Comparison of ENCODE assay signal across 13 mouse cellular contexts in the genomic region with DNA sequence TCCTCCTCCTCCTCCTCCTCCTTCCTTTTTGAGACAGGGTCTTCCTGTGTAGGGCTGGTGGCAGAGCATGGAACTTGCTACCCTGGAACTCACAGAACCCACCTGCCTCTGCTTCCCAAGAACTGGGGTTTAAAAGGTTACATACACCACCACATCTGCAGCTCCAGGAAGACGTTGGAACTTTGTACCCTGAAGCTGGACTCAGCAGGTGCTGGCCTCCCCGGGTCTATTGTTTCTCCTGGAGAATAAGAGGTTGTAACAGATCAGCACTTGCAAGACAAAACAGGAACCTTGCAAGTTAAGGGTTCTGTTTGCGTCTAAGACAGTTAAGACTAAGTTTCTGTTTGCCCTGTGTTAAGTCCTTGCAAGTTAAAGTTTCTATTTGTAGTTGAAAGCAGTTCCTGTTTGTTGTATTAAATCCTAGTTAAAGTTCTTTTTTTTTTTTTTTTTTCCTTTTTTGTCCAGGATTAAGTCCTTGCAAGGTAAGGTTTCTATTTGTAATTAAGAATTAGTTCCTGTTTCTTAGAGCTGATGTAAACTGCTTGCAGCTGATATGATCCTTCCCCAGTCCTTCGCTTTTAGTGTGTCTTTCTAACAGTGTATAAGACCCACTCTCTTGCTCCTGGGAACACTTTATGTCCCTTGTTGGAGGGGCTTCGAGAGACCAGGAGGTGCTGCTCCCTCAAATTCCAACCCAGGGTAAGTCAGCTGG. TPM values are rescaled to one million over a fixed set of nuclear protein-coding genes. Genes with fewer than 3 reads are reported as not detected.
A peak's percentile ranks its signal among the peaks of the same experiment; 100 is the strongest.
DNase-seq lines count a peak whose midpoint lies in the region; ATAC-seq and TF ChIP-seq lines count a peak whose summit lies in the region.
"Had no signal": no experiment of that assay in that cellular context is flagged by ENCODE, and none has a peak within 500 bp of the region (broad histone marks: within the 10 kb centered on the region; RNA-seq: fewer than 3 reads in every experiment).

No protein-coding gene starts in this region.

- peak; percentile 92 for ATAC-seq in intestine, postnatal 0 days
- ATAC-seq: forebrain, embryonic 14.5 days had no signal

- no peaks in the 10 kb centered on the region for H3K4me1 ChIP-seq in intestine, postnatal 0 days (replicated peaks; ENCODE audit: control insufficient read depth, insufficient read depth, low read length)
- peaks cover 2% of the 10 kb centered on the region; the same call in 1 of the 2 replicates for H3K4me1 ChIP-seq in small intestine, adult 2 months (ENCODE audit: control insufficient read depth, insufficient read depth, insufficient read length, low read length)
- H3K4me1 ChIP-seq in embryonic facial prominence, embryonic 10.5 days = peaks cover 60% of the 10 kb centered on the region

- peak overlapping the region; percentile 42 for H3K27ac ChIP-seq in intestine, postnatal 0 days (ENCODE audit: low read depth, low read length)
- 0 out of 2 replicates have a peak overlapping the region, but pooled peaks have one; percentile 34 for H3K27ac ChIP-seq in small intestine, adult 2 months (ENCODE audit: insufficient read depth, low read depth, low read length)
- H3K27ac ChIP-seq in embryonic facial prominence, embryonic 10.5 days (replicated peaks) = no peak overlapping the region; the same call in 1 of the 2 replicates
- H3K27ac ChIP-seq: kidney, embryonic 15.5 days; left cerebral cortex, adult 2 months; lung, embryonic 15.5 days had no signal

- TF ChIP-seq POLR2A in small intestine, adult 2 months (IDR thresholded peaks at IDR 0.05; ENCODE audit: low read depth, low read length) = no peak

- no peaks in the 10 kb centered on the region for H3K36me3 ChIP-seq in intestine, postnatal 0 days (ENCODE audit: control insufficient read depth, insufficient read depth)
- no peaks in the 10 kb centered on the region for H3K36me3 ChIP-seq in small intestine, adult 2 months (ENCODE audit: control insufficient read depth, insufficient read depth, low read length)
- no peaks in the 10 kb centered on the region for H3K36me3 ChIP-seq in embryonic facial prominence, embryonic 10.5 days (replicated peaks)
- H3K36me3 ChIP-seq: kidney, embryonic 15.5 days; lung, embryonic 15.5 days had no signal

- no peak overlapping the region for H3K9ac ChIP-seq in intestine, postnatal 0 days (ENCODE audit: low read depth, low read length)
- H3K9ac ChIP-seq: kidney, embryonic 15.5 days; lung, embryonic 15.5 days had no signal

- intact Hi-C loops in heart, postnatal 14 days (cut with DNase I) = no loop called here

- H3K4me3 ChIP-seq in intestine, postnatal 0 days (ENCODE audit: low read depth, low read length) = no peak overlapping the region
- no peak overlapping the region for H3K4me3 ChIP-seq in small intestine, adult 2 months (ENCODE audit: low read depth, low read length)
- no peak overlapping the region for H3K4me3 ChIP-seq in embryonic facial prominence, embryonic 10.5 days
- H3K4me3 ChIP-seq: kidney, embryonic 15.5 days; left cerebral cortex, adult 2 months; lung, embryonic 15.5 days had no signal

- H3K9me3 ChIP-seq in intestine, postnatal 0 days (ENCODE audit: control insufficient read depth) = no peaks in the 10 kb centered on the region
- H3K9me3 ChIP-seq in embryonic facial prominence, embryonic 10.5 days = no peaks in the 10 kb centered on the region
- H3K9me3 ChIP-seq: kidney, embryonic 15.5 days; lung, embryonic 15.5 days had no signal

- peak; percentile 79 for DNase-seq in heart, adult 11 months
- no peak for DNase-seq in heart, postnatal 14 days
- peak; percentile 95 for DNase-seq in ES-CJ7 (ENCODE audit: low read depth, low spot score)
- DNase-seq in cerebellum, postnatal 14 days = no peak
- DNase-seq in left cerebral cortex, adult 18-20 months (ENCODE audit: low spot score in 2 of 2) = no peak
- no peak for DNase-seq in embryonic facial prominence, embryonic 10.5 days (ENCODE audit: low spot score)
- DNase-seq: heart, postnatal 36 days had no signal

- no peak for TF ChIP-seq CTCF in intestine, postnatal 0 days (IDR thresholded peaks at IDR 0.05; ENCODE audit: low read depth)
- no peak for TF ChIP-seq CTCF in small intestine, adult 2 months (IDR thresholded peaks at IDR 0.05; ENCODE audit: extremely low read depth, insufficient read length, insufficient replicate concordance, low read depth, low read length)

- peak overlapping the region; percentile 45 for H3K4me2 ChIP-seq in intestine, postnatal 0 days (replicated peaks; ENCODE audit: low read depth)
- H3K4me2 ChIP-seq: kidney, embryonic 15.5 days; lung, embryonic 15.5 days had no signal

- no peaks in the 10 kb centered on the region for H3K27me3 ChIP-seq in intestine, postnatal 0 days (replicated peaks; ENCODE audit: control insufficient read depth, insufficient read depth, low read length)
- H3K27me3 ChIP-seq in small intestine, adult 2 months (ENCODE audit: control insufficient read depth, insufficient read depth, low read length) = no peaks in the 10 kb centered on the region
- no peaks in the 10 kb centered on the region for H3K27me3 ChIP-seq in embryonic facial prominence, embryonic 10.5 days (replicated peaks; ENCODE audit: low read depth, poor library complexity, severe bottlenecking)
- H3K27me3 ChIP-seq: kidney, embryonic 15.5 days; lung, embryonic 15.5 days had no signal

- 36% methylated on average over 5 of the region's 5 CpGs for WGBS in intestine, postnatal 0 days
- 17% methylated on average over 5 of the region's 5 CpGs for WGBS in small intestine, adult 2 months
- WGBS in embryonic facial prominence, embryonic 10.5 days = 42% methylated on average over 5 of the region's 5 CpGs

RNA-seq across cellular contexts. Expression of gene Sgk1, which starts 55.0 kb away (rescaled TPM):
- 100 to 1,000 TPM; 120 to 135 TPM for total RNA-seq in heart, postnatal 14 days (2021)
- polyA plus RNA-seq in intestine, postnatal 0 days (2015; fragmentation: Nextera tagmentation; extraction: Ambion mirVana) = 118 and 162 TPM in 2 replicates
- polyA plus RNA-seq in small intestine, adult 2 months (2012; rRNA removed) = 30.3 and 44.9 TPM in 2 replicates
- 100 to 1,000 TPM in 1 of 2 experiments, 10 to 100 TPM in 1; 77.2 to 101 TPM for total RNA-seq in left cerebral cortex, adult 18-20 months (2021)
- polyA plus RNA-seq in embryonic facial prominence, embryonic 10.5 days (2016; fragmentation: Nextera tagmentation; extraction: Ambion mirVana) = 18.7 and 23.3 TPM in 2 replicates

Comparison
In these comparisons a context has a peak if more than half of its experiments do, and no peak if none do; other contexts are left out.
1. DNase-seq: peak in heart, adult 11 months (single experiment) and ES-CJ7 (single experiment); none in heart, postnatal 14 days (0 of 2), cerebellum, postnatal 14 days (0 of 2), left cerebral cortex, adult 18-20 months (0 of 2) and embryonic facial prominence, embryonic 10.5 days (single experiment).